Mouse (Mus musculus): ENCODE data around the gene Necab3. TPM values are rescaled to one million over a fixed set of nuclear protein-coding genes. Genes with fewer than 3 reads are reported as not detected.

The Necab3 gene
- polyA plus RNA-seq, 1 experiment from 2014 or later, result 14.5 TPM

DNA sequence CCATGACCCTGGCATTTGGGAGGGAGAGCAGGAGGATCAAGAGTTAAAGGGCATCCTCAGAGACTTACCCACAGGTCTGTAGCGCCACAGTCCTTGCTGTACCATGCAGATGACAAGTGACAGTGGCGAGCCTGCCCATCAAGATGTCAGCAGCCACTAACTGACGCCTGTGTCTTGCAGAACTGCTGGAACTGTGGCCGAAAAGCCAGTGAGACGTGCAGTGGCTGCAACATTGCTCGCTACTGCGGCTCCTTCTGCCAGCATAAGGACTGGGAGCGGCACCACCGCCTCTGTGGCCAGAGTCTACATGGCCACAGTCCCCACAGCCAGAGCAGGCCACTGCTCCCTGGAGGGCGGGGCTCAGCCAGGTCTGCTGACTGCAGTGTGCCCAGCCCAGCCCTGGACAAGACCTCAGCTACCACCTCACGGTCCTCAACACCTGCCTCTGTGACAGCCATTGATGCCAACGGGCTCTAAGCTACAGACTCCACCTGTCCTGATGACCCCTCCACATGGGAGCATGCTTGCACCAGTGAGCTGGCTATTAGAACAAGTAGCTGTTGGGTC is 23.9 kb downstream of the Necab3 start:
- no peaks in the 10 kb centered on the region for H3K27me3 ChIP-seq
- H3K4me1 ChIP-seq (replicated peaks), result peaks cover 31% of the 10 kb centered on the region
- H3K36me3 ChIP-seq, result peaks cover 66% of the 10 kb centered on the region
- ATAC-seq, result peak; percentile 16; the same call in 1 of the 2 replicates
- H3K4me3 ChIP-seq (replicated peaks), result no peak overlapping the region
- 94% methylated on average over 12 of the region's 12 CpGs for WGBS
- H3K4me2 ChIP-seq (replicated peaks), result no peak overlapping the region
- no peaks in the 10 kb centered on the region for H3K9me3 ChIP-seq
- no peak overlapping the region for H3K9ac ChIP-seq (replicated peaks)
- H3K27ac ChIP-seq, result no peak overlapping the region

- peak; percentile 55 for ATAC-seq
- 16% methylated on average over 3 of the region's 3 CpGs for WGBS
These were observed 25.8 kb downstream of the Necab3 start for GRCm38 (mm10) chr2:154532888-154533287.

GRCm38 (mm10) chr2:154526531-154526930 is 32.2 kb downstream of the Necab3 start:
- Histone ChIP-seq H3K27ac (no peak overlapping the region), H3K4me2 (replicated peaks) (no peak overlapping the region), H3K9ac (replicated peaks) (no peak overlapping the region), H3K4me3 (replicated peaks) (no peak overlapping the region), H3K36me3 (peaks cover 69% of the 10 kb centered on the region), H3K9me3 (no peaks in the 10 kb centered on the region), H3K4me1 (replicated peaks) (no peaks in the 10 kb centered on the region), H3K27me3 (no peaks in the 10 kb centered on the region)
- WGBS, result 78% methylated on average over 3 of the region's 3 CpGs
- ATAC-seq, result no peak

More at GRCm38 (mm10) chr2:154532888-154533287, 25.8 kb downstream of the Necab3 start:
- Histone ChIP-seq H3K27ac (peak overlapping the region; percentile 68), H3K4me3 (replicated peaks) (no peak overlapping the region), H3K27me3 (no peaks in the 10 kb centered on the region), H3K4me1 (replicated peaks) (peaks cover 15% of the 10 kb centered on the region), H3K9ac (replicated peaks) (no peak overlapping the region; the same call in 1 of the 2 replicates), H3K36me3 (peaks cover 76% of the 10 kb centered on the region), H3K4me2 (replicated peaks) (no peak overlapping the region), H3K9me3 (no peaks in the 10 kb centered on the region)

- WGBS, result 93% methylated on average over 2 of the region's 2 CpGs
- H3K27ac ChIP-seq, result no peak overlapping the region
- peaks cover 63% of the 10 kb centered on the region for H3K36me3 ChIP-seq
These were observed 33.4 kb downstream of the Necab3 start for GRCm38 (mm10) chr2:154525285-154525684.

DNA sequence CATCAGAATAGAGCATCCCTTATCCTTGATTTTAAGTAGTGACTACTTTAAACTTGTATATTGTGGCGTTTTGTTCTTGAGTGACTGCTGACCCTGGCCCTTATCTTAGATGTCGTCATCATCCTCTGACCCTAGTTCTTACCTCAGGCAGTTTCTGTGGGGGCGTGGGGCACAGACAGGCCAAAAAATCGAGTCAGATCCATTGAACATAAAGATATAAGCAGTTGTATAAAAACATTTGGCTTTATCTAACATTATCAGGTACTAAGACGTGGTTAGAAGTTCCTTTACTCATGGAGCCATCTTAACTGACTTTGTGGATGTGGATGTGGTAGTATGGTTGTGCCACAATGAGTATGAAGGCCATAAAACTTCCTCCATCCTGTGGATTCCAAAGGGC is 36.4 kb downstream of the Necab3 start:
- 95% methylated on average over 5 of the region's 5 CpGs for WGBS
- Histone ChIP-seq H3K9ac (replicated peaks) (no peak overlapping the region), H3K9me3 (no peaks in the 10 kb centered on the region), H3K36me3 (peaks cover 58% of the 10 kb centered on the region), H3K27ac (no peak overlapping the region), H3K27me3 (no peaks in the 10 kb centered on the region), H3K4me2 (replicated peaks) (no peak overlapping the region), H3K4me1 (replicated peaks) (no peaks in the 10 kb centered on the region), H3K4me3 (replicated peaks) (no peak overlapping the region)
- no peak for ATAC-seq

More at GRCm38 (mm10) chr2:154525285-154525684, 33.4 kb downstream of the Necab3 start:
- Histone ChIP-seq H3K4me3 (replicated peaks) (no peak overlapping the region), H3K9me3 (no peaks in the 10 kb centered on the region), H3K27me3 (no peaks in the 10 kb centered on the region), H3K9ac (replicated peaks) (no peak overlapping the region), H3K4me1 (replicated peaks) (no peaks in the 10 kb centered on the region), H3K4me2 (replicated peaks) (no peak overlapping the region)
- no peak for ATAC-seq

DNA sequence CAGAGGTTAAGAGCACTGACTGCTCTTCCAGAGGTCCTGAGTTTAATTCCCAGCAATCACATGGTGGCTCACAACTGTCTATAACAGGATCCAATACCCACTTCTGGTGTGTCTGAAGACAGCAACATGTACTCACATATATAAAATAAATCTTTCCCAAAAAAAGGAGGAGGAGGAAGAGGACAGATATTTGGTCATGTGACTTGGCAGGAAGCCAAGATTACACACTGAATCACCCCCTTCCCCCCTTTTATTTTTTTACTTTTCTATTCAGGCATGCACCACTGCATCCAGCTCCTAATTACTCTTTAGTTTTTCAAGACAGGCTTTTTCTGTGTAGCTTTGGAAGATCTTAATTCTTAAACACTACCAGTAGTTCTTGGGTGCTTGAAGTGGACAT is 37.2 kb downstream of the Necab3 start:
- no peaks in the 10 kb centered on the region for H3K4me1 ChIP-seq (replicated peaks)
- H3K9ac ChIP-seq (replicated peaks), result no peak overlapping the region
- H3K27me3 ChIP-seq, result no peaks in the 10 kb centered on the region
- H3K36me3 ChIP-seq, result peaks cover 61% of the 10 kb centered on the region
- ATAC-seq, result no peak
- no peaks in the 10 kb centered on the region for H3K9me3 ChIP-seq
- no peak overlapping the region for H3K27ac ChIP-seq
- no peak overlapping the region for H3K4me2 ChIP-seq (replicated peaks)
- no peak overlapping the region for H3K4me3 ChIP-seq (replicated peaks)

- Histone ChIP-seq H3K4me2 (replicated peaks) (no peak overlapping the region), H3K36me3 (peaks cover 39% of the 10 kb centered on the region), H3K27ac (no peak overlapping the region), H3K9me3 (no peaks in the 10 kb centered on the region), H3K4me3 (replicated peaks) (no peak overlapping the region), H3K27me3 (no peaks in the 10 kb centered on the region), H3K4me1 (replicated peaks) (no peaks in the 10 kb centered on the region), H3K9ac (replicated peaks) (no peak overlapping the region)
- no peak for ATAC-seq
- WGBS, result 96% methylated on average over 5 of the region's 5 CpGs
These were observed 41.3 kb downstream of the Necab3 start for GRCm38 (mm10) chr2:154517424-154517823.

DNA sequence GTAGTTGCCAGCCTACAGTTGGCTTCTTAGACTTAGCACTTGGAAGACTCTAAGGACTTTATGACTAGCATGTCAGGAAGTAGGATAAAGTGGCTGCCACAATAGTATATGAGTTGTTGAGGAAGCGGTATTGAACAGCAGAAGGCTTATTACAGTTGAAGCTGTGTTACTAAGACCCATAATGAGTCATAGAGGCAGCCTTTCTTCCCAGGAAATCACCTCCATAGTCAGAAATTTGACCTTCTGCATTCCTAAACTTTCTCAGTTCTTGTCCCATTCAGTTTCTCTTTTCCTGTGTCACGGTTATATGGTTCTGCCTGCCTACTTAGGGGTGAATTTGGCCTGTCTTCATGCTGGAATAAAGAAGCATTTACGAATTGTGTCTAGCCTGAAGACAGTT is 41.7 kb downstream of the Necab3 start:
- Histone ChIP-seq H3K4me2 (replicated peaks) (no peak overlapping the region), H3K27me3 (no peaks in the 10 kb centered on the region), H3K9me3 (no peaks in the 10 kb centered on the region), H3K9ac (replicated peaks) (no peak overlapping the region), H3K4me3 (replicated peaks) (no peak overlapping the region), H3K36me3 (peaks cover 41% of the 10 kb centered on the region), H3K27ac (no peak overlapping the region), H3K4me1 (replicated peaks) (no peaks in the 10 kb centered on the region)
- ATAC-seq, result no peak
- WGBS, result 95% methylated on average over 3 of the region's 3 CpGs

DNA sequence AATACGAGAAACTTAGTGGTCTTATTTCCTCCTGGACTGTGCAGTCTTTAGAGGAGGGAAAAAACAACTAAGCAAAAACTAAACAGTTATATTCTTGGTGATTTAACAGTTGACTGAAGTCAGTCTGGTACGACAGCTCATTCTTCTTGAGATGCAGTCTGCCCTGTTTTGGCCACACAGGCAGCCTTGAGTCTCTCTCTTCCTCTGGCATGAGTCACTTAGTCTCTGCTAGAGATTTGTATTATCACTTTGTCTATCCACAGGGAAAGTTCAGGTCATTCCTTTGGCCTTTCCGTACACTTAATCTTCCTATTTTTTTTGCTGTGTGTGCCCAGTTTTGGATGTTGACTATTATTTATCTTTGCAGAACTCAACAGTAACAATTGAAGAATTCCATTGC is 48.5 kb downstream of the Necab3 start:
- no peak overlapping the region for H3K9ac ChIP-seq (replicated peaks)
- H3K27me3 ChIP-seq, result no peaks in the 10 kb centered on the region
- no peaks in the 10 kb centered on the region for H3K9me3 ChIP-seq
- WGBS, result 93% methylated on average over 3 of the region's 3 CpGs
- H3K27ac ChIP-seq, result no peak overlapping the region
- H3K36me3 ChIP-seq, result peaks cover 45% of the 10 kb centered on the region
- no peak overlapping the region for H3K4me2 ChIP-seq (replicated peaks)
- H3K4me1 ChIP-seq (replicated peaks), result no peaks in the 10 kb centered on the region
- no peak for ATAC-seq
- H3K4me3 ChIP-seq (replicated peaks), result no peak overlapping the region

DNA sequence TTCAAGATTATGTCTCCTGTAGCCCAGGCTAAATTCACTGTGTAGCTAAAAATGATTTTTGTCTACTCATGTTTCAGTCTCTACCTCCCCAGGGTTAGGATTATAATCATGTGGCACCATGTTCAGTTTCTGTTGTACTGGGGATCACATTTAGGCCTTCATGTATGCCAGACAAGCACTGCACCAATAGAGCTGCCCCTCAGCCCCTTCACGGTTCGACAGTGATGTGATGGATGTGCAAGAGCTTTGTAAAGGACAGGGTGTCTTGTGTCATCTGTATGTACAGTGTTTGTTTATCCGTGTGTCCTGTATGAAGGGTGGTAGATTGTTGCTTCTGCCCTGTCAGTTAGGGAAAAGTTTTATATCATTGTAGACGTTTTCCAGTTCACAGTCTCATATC is 50.2 kb downstream of the Necab3 start:
- Histone ChIP-seq H3K4me3 (replicated peaks) (no peak overlapping the region), H3K4me2 (replicated peaks) (no peak overlapping the region), H3K36me3 (peaks cover 56% of the 10 kb centered on the region), H3K27ac (no peak overlapping the region), H3K4me1 (replicated peaks) (no peaks in the 10 kb centered on the region), H3K9me3 (no peaks in the 10 kb centered on the region), H3K27me3 (no peaks in the 10 kb centered on the region), H3K9ac (replicated peaks) (no peak overlapping the region)
- ATAC-seq, result no peak
- 91% methylated on average over 4 of the region's 4 CpGs for WGBS

DNA sequence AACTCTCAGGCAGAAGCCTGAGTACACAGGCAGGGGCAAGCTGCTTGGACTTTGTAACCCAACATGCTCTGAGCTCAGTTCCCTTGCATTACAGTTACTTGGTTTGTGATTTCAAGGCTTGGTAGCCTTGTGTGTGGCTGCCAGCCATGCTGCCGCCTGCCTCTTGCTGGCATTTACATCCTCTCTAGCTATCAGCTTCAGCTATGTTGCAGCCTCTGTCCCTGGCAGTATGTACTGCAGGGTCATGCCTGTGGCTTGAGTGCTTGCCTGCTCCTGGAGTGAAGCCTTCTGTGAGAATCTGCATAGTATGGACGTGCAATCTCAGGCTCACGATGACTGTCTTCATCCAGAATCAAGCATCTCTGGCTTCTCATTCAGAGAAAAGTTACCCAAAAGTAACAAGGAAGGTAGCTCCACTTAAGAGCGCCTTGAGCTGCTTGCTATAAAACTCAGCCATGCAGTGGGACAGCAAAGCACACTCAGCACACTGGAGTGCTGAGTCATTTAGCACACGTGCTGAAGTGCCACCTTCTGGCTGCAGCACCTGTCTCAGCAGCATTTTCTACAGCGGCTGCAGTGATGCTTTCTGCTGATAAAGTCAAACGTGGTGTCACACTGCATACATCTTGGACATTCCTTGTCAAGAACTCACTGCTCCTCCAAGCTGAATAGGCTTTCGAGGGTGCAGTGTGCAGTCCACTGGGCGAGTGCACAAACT is 51.0 kb downstream of the Necab3 start:
- Histone ChIP-seq H3K4me2 (replicated peaks) (no peak overlapping the region), H3K27ac (no peak overlapping the region), H3K4me1 (replicated peaks) (no peaks in the 10 kb centered on the region), H3K4me3 (replicated peaks) (no peak overlapping the region), H3K9me3 (no peaks in the 10 kb centered on the region), H3K9ac (replicated peaks) (no peak overlapping the region), H3K36me3 (peaks cover 59% of the 10 kb centered on the region), H3K27me3 (no peaks in the 10 kb centered on the region)
- 82% methylated on average over 9 of the region's 9 CpGs for WGBS
- no peak for ATAC-seq

GRCm38 (mm10) chr2:154507076-154507475 is 51.6 kb downstream of the Necab3 start:
- no peak overlapping the region for H3K4me2 ChIP-seq (replicated peaks)
- H3K4me1 ChIP-seq (replicated peaks), result no peaks in the 10 kb centered on the region
- ATAC-seq, result no peak
- WGBS, result 78% methylated on average over 2 of the region's 2 CpGs
- H3K27me3 ChIP-seq, result no peaks in the 10 kb centered on the region
- H3K9me3 ChIP-seq, result no peaks in the 10 kb centered on the region
- no peak overlapping the region for H3K27ac ChIP-seq
- H3K4me3 ChIP-seq (replicated peaks), result no peak overlapping the region
- H3K36me3 ChIP-seq, result peaks cover 56% of the 10 kb centered on the region
- H3K9ac ChIP-seq (replicated peaks), result no peak overlapping the region

GRCm38 (mm10) chr2:154500758-154501157 is 57.9 kb downstream of the Necab3 start:
- H3K27ac ChIP-seq, result no peak overlapping the region
- no peak overlapping the region for H3K4me3 ChIP-seq (replicated peaks)
- ATAC-seq, result no peak
- H3K9ac ChIP-seq (replicated peaks), result no peak overlapping the region
- no peaks in the 10 kb centered on the region for H3K9me3 ChIP-seq
- H3K27me3 ChIP-seq, result no peaks in the 10 kb centered on the region
- WGBS, result 93% methylated on average over 3 of the region's 3 CpGs
- H3K36me3 ChIP-seq, result peaks cover 30% of the 10 kb centered on the region
- H3K4me1 ChIP-seq (replicated peaks), result no peaks in the 10 kb centered on the region
- H3K4me2 ChIP-seq (replicated peaks), result no peak overlapping the region
